Mouse (Mus musculus) G1E (cell line): Measurements from ENCODE around the gene Cacnb4. TPM values are rescaled to one million over a fixed set of nuclear protein-coding genes. Genes with fewer than 3 reads are reported as not detected.

ENCODE experiments used
- ATAC-seq: 2 replicates; pipeline ENCODE4 v1.8.0; 2016; ENCODE audit warnings: mild to moderate bottlenecking; ENCODE audit not compliant: insufficient number of reproducible peaks, poor library complexity, low FRiP score, severe bottlenecking; ENCODE audit errors: extremely low read depth
- DNase-seq: peaks from one replicate; pipeline ENCODE4 v3.0.0; 2012; ENCODE audit warnings: low spot score
- H3K27me3 ChIP-seq: 2 replicates; pipeline ENCODE4 v1.6.1; 2012; ENCODE audit warnings: mild to moderate bottlenecking, low read length, inconsistent platforms; ENCODE audit not compliant: insufficient read depth
- H3K36me3 ChIP-seq: replicated peaks from 2 replicates; pipeline ENCODE3; 2012; ENCODE audit warnings: mild to moderate bottlenecking, inconsistent platforms
- H3K4me1 ChIP-seq: 2 replicates; pipeline ENCODE4 v1.6.1; 2012; ENCODE audit warnings: low read depth, low read length, inconsistent platforms, mixed read lengths; ENCODE audit not compliant: insufficient read depth
- H3K4me3 ChIP-seq: 2 replicates; pipeline ENCODE4 v1.5.1; 2012; ENCODE audit warnings: low read depth, mild to moderate bottlenecking, inconsistent platforms, low read length, moderate library complexity, mixed read lengths
- H3K9me3 ChIP-seq: replicated peaks from 2 replicates; pipeline ENCODE4 v1.6.1; 2012; ENCODE audit warnings: inconsistent platforms
- CTCF ChIP-seq: IDR thresholded peaks from 2 replicates; pipeline ENCODE4 v1.5.1; 2012; ENCODE audit warnings: low read depth, low read length, inconsistent platforms, mixed read lengths
- GATA1 ChIP-seq: IDR thresholded peaks from 2 replicates; pipeline ENCODE4 v1.6.1; 2012; ENCODE audit warnings: borderline replicate concordance, low read length, inconsistent platforms, mixed read lengths
- GATA2 ChIP-seq: IDR thresholded peaks from 2 replicates; pipeline ENCODE4 v1.6.1; 2012; ENCODE audit warnings: low read depth, low read length, inconsistent platforms, borderline replicate concordance
- POLR2AphosphoS5 ChIP-seq: IDR thresholded peaks from 2 replicates; pipeline ENCODE4 v1.6.1; 2012; ENCODE audit warnings: low read depth, low read length, inconsistent platforms; ENCODE audit not compliant: insufficient replicate concordance
- TAL1 ChIP-seq: conservative IDR thresholded peaks from 2 replicates; pipeline ENCODE4 v1.6.1; 2012; ENCODE audit warnings: low read depth, low read length, inconsistent platforms, mixed read lengths
- polyA plus RNA-seq: library from polyadenylated mRNA; stranded (reverse); fragments of >175 nt; gene quantifications from 2 replicates; pipeline ENCODE4 v1.2.3, GENCODE M21; 2012
- total RNA-seq, 2 experiments: library from RNA; stranded (forward) in 1 of 2; stranded (reverse) in 1 of 2; fragments of 200-1000 nt in 1 of 2; fragments of >200 nt in 1 of 2; fragmentation: Nextera tagmentation in 1 of 2; gene quantifications; 2 replicates each; pipeline ENCODE4 v1.2.3; 2014 to 2017

Cacnb4 gene
- total and polyA plus RNA-seq, 3 experiments = 0.01 to 0.15 (median 0.11) TPM

DNA sequence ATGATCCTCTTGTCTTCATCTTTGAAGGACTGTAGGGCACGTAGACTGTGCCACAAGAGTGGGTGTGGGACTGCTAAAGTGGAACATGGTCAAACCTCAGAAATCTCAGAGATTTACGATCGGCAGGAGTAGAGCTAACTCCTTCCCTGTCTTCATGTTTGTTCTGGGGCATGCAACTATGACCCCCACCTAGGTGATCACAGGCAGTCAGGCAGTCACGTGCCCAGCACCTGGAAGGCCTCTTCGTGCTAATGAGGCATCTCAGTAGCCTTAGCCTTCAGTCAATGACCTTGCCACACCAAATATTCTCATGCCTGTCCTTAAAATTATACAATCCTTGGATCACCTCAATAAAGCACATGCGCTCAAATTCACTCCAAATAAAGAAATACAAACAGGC is 50.9 kb downstream of the Cacnb4 start:
- H3K36me3 ChIP-seq = no peaks in the 10 kb centered on the region
- ATAC-seq = no peak

DNA sequence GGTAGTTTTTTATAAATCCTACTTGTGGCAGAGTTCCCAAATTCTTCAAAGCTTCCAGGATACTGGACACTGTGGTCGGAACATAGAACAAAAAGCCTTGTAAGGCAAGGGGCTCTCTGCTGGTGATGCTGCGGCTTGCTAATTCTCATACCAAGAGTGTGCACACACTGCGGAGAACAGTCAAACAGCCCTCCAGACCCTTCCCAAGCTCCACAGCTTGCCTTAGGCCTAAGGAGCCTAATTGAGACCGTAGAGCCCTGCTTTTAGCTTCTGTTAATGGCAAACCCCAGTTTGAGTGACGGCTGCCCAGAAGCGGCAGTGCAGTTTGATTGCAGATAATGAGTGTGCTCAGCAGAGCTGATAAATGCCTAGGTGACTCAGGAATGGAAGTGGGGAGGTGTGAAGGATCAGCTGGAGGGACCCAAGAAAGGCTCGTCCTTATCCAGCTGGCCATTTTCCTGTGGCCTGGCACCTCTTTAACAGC is 52.7 kb downstream of the Cacnb4 start:
- TF ChIP-seq GATA2 = no peak
- TF ChIP-seq POLR2AphosphoS5 = no peak
- no peak for TF ChIP-seq TAL1
- no peak for TF ChIP-seq CTCF
- TF ChIP-seq GATA1 = no peak
- ATAC-seq = no peak

More for the DNA sequence above, 50.9 kb downstream of the Cacnb4 start:
- DNase-seq = no peak
- Histone ChIP-seq H3K27me3 (no peaks in the 10 kb centered on the region), H3K4me3 (no peak overlapping the region), H3K9me3 (no peaks in the 10 kb centered on the region), H3K4me1 (no peaks in the 10 kb centered on the region)
- TF ChIP-seq CTCF = no peak
- TF ChIP-seq GATA1 = no peak
- TF ChIP-seq POLR2AphosphoS5 = no peak
- TF ChIP-seq TAL1 = no peak
- TF ChIP-seq GATA2 = no peak

DNA sequence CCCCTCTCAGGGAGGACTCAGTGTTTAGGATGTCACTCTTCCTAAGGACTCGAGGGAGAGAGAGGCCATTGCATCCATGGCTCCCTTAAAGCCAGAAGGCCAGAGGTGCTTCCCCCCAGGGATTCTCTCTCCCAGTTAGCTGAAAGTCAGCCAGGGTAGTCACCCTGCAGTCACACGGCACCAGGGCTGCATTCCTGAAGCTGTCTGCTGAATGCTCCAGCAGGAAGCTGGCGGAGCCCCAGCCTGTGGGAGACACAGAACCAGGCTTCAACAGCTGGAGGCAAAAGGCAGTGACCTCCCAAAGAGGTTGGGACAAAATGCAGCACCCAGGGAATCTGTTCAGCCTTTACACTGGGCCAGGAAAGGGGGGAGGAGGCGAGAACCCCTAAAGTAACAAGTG is 53.2 kb downstream of the Cacnb4 start:
- H3K4me3 ChIP-seq = no peak overlapping the region
- H3K9me3 ChIP-seq = no peaks in the 10 kb centered on the region
- DNase-seq = no peak
- no peak for ATAC-seq
- TF ChIP-seq CTCF = no peak
- TF ChIP-seq TAL1 = no peak
- no peak for TF ChIP-seq GATA2
- TF ChIP-seq POLR2AphosphoS5 = no peak
- TF ChIP-seq GATA1 = no peak
- no peaks in the 10 kb centered on the region for H3K4me1 ChIP-seq
- H3K36me3 ChIP-seq = no peaks in the 10 kb centered on the region
- no peaks in the 10 kb centered on the region for H3K27me3 ChIP-seq

More for the DNA sequence above, 52.7 kb downstream of the Cacnb4 start:
- Histone ChIP-seq H3K4me3 (no peak overlapping the region), H3K36me3 (no peaks in the 10 kb centered on the region), H3K27me3 (no peaks in the 10 kb centered on the region), H3K4me1 (no peaks in the 10 kb centered on the region), H3K9me3 (no peaks in the 10 kb centered on the region)
- no peak for DNase-seq

DNA sequence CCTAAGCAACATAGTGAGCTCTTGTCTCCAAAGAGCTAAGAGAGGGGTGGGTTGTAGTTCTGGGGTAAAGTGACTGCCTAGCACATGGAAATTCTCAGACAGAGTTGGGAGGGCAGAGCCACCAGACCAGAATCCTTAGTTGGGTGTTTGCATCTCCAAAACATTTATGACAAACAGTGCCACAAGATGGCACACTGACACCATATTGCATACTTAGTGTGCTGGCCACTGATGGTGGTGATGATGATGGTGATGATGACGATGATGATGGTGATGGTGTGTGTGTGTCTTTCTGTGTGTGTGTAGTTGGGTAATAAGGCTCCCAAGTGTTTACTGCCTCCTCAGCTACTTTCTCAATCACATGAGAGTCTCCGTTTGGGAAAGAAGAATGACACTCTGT is 54.0 kb downstream of the Cacnb4 start:
- no peak for ATAC-seq
- Histone ChIP-seq H3K4me1 (no peaks in the 10 kb centered on the region), H3K27me3 (no peaks in the 10 kb centered on the region), H3K36me3 (no peaks in the 10 kb centered on the region), H3K4me3 (no peak overlapping the region), H3K9me3 (no peaks in the 10 kb centered on the region)
- DNase-seq = no peak
- TF ChIP-seq CTCF (no peak), POLR2AphosphoS5 (no peak), TAL1 (no peak), GATA1 (no peak), GATA2 (no peak)

DNA sequence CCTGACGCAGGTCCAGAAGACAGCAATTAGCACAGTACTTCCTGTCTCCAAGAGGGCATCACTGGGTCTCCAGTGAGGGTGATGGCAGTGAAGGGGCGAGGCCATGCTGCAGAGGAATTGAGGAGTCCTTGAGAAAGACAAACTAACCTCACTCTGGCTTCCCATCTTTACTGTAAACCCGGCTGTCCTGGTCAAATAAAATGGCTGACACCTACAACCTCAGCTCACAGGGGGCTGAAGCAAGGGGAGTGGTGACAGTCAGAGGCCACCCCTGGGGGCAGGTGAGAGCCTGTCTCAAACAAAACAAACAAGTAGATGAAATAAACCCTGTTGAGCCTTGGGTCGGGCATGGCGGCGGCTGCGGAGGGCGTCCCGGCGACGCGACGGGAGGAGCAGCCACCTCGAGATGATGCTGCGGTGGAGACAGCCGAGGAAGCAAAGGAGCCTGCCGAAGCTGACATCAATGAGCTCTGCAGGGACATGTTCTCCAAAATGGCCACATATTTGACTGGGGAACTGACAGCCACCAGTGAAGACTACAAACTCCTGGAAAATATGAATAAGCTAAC is 57.1 kb downstream of the Cacnb4 start:
- Histone ChIP-seq H3K4me1 (no peaks in the 10 kb centered on the region), H3K4me3 (no peak overlapping the region), H3K9me3 (no peaks in the 10 kb centered on the region), H3K36me3 (no peaks in the 10 kb centered on the region), H3K27me3 (no peaks in the 10 kb centered on the region)
- ATAC-seq (no peak), DNase-seq (no peak)
- TF ChIP-seq GATA2 = no peak
- TF ChIP-seq POLR2AphosphoS5 = no peak
- TF ChIP-seq GATA1 = no peak
- no peak for TF ChIP-seq TAL1
- no peak for TF ChIP-seq CTCF

DNA sequence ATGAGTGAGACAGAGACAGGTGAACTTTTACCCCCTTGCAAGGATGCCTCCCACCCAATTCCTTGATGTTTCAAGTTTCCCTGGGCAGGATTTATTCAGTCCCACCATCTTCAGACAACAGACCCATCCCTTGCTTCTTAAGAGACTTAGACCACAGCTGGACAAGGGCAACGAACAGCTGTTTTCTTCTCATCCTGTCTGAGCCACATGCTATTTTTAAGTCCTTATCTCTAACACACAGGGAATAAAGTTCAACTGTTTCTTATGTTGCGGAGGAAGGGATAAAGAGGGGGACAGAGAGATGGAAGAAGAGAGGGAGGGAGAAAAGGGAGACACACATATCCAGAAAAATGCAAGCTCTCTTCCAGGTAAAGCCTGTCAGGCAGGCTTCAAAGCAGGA is 57.8 kb downstream of the Cacnb4 start:
- H3K36me3 ChIP-seq = no peaks in the 10 kb centered on the region
- TF ChIP-seq TAL1 = no peak
- TF ChIP-seq CTCF = no peak
- TF ChIP-seq POLR2AphosphoS5 = no peak
- TF ChIP-seq GATA1 = no peak
- no peak for TF ChIP-seq GATA2
- H3K27me3 ChIP-seq = no peaks in the 10 kb centered on the region
- no peak overlapping the region for H3K4me3 ChIP-seq
- no peaks in the 10 kb centered on the region for H3K9me3 ChIP-seq
- ATAC-seq (no peak), DNase-seq (no peak)
- no peaks in the 10 kb centered on the region for H3K4me1 ChIP-seq

DNA sequence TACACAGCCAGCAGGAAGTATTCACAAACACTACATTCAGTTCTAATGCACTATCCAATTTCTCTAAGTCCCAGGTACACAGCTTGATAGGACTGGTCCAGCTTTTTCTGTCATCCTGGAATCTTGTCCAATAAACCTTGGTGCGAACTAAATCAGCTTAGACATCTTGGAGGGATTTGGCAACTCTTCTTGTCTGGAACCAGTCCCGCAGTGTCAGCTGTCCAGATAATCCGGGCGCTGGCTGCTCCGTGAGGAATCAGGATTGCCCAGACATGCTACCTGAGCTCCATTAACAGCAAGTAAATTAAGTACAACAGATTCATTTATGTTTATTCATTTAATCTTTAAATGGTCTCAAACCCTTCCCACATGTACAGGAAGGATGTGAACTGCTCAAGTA is 61.2 kb downstream of the Cacnb4 start:
- no peak for TF ChIP-seq POLR2AphosphoS5
- no peak for TF ChIP-seq GATA2
- no peak for TF ChIP-seq CTCF
- no peak for TF ChIP-seq TAL1
- TF ChIP-seq GATA1 = no peak
- H3K36me3 ChIP-seq = no peaks in the 10 kb centered on the region
- DNase-seq (no peak), ATAC-seq (no peak)
- no peak overlapping the region for H3K4me3 ChIP-seq
- no peaks in the 10 kb centered on the region for H3K9me3 ChIP-seq
- no peaks in the 10 kb centered on the region for H3K4me1 ChIP-seq
- no peaks in the 10 kb centered on the region for H3K27me3 ChIP-seq
